Mouse (Mus musculus) bone marrow, adult 2 months (tissue): ENCODE measurements around the gene Dicer1.

ENCODE experiments used
- CTCF ChIP-seq: fragments of 200-500 bp; IDR thresholded peaks from 2 replicates; pipeline ENCODE4 v1.5.1; 2011; ENCODE audit warnings: low read length, control low read depth; ENCODE audit not compliant: control insufficient read depth, insufficient read depth
- POLR2A ChIP-seq: fragments of 200-500 bp; IDR thresholded peaks from 2 replicates; pipeline ENCODE4 v1.6.1; 2011; ENCODE audit warnings: low read depth, mild to moderate bottlenecking, control low read depth, low read length, borderline replicate concordance; ENCODE audit not compliant: control insufficient read depth

DNA sequence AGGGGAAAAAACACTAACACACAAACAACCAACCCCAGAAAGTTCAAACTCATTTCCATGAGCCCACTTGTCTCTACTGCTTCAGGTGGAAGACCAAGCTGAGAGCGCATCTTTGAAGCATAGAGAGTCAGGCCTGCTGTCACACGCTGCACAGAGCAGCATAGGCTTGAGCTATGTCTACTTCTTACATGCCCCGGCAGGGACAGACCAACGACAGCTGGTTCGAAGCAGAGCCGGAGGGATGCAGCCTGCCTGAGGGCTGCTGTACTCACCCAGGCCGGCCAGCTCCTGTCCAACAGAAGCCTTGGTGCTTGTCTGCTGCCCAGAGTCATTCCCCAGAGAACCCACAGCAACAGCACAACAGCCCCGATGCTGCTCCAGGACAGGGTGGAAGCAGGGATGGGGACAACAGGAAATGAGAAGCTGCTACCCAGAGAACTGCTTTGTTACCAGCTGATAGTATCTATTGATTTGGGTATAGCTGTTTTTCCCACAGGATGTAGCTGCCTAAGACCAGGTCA, 67.3 kb downstream of the Dicer1 start:
- TF ChIP-seq POLR2A (no peak), CTCF (no peak)
